Mouse (Mus musculus) embryonic facial prominence, embryonic 10.5 days (tissue): Measurements from ENCODE around the gene Myom3. TPM values are rescaled to one million over a fixed set of nuclear protein-coding genes. Genes with fewer than 3 reads are reported as not detected.

Source experiments
- DNase-seq: peaks from one replicate; pipeline ENCODE4 v3.0.0-alpha.2; 2017; ENCODE audit warnings: low spot score
- H3K27ac ChIP-seq: fragments of 300-500 bp; sonication (generic); replicated peaks from 2 replicates; pipeline ENCODE4 v1.5.1; 2016; ENCODE audit warnings: mild to moderate bottlenecking
- H3K27me3 ChIP-seq: fragments of 300-500 bp; sonication (generic); replicated peaks from 2 replicates; pipeline ENCODE4 v1.6.1; 2016; ENCODE audit warnings: low read depth, mild to moderate bottlenecking; ENCODE audit not compliant: poor library complexity, severe bottlenecking
- H3K36me3 ChIP-seq: fragments of 300-500 bp; sonication (generic); replicated peaks from 2 replicates; pipeline ENCODE4 v1.6.1; 2016; ENCODE audit warnings: mild to moderate bottlenecking, moderate library complexity
- H3K4me1 ChIP-seq: fragments of 300-500 bp; sonication (generic); 2 replicates; pipeline ENCODE4 v1.6.1; 2016
- H3K4me3 ChIP-seq: fragments of 300-500 bp; sonication (generic); 2 replicates; pipeline ENCODE4 v1.5.1; 2016; ENCODE audit warnings: mild to moderate bottlenecking, moderate library complexity
- H3K9me3 ChIP-seq: fragments of 300-500 bp; sonication (generic); 2 replicates; pipeline ENCODE4 v1.6.1; 2016; ENCODE audit warnings: mild to moderate bottlenecking
- WGBS: fragments of 180-500 bp; shearing (Covaris S2); methylation state at CpG from one replicate; pipeline ENCODE4 v1.1.7; 2016; 5-methylcytosine and 5-hydroxymethylcytosine counted together
- polyA plus RNA-seq: library from polyadenylated mRNA; unstranded; fragments of >200 nt; fragmentation: Nextera tagmentation; extraction: Ambion mirVana; gene quantifications from 2 replicates; pipeline ENCODE4 v1.2.1, GENCODE M21; 2016

Myom3 gene
- polyA plus RNA-seq, 1 experiment from 2014 or later = not detected

DNA sequence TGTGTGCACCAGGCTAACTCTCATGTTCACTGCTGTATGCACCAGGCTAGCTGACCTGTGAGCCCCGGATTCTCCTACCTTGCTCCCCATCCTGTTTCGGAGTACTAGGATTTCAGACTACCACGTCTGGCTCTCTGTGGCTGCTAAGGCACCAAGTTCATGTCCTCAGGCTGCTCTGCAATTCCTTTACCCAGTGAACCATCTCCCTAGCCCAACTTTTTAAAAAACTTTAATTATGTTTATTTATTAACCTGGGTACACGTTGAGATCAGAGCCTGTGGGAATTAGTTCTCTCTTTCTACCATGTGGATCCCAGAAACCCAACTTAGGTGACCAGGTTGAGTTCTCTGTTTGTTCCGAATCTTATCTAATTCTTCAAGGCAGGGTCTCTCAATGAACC lies 27.1 kb downstream of the Myom3 start:
- DNase-seq = no peak
- Histone ChIP-seq H3K9me3 (no peaks in the 10 kb centered on the region), H3K36me3 (no peaks in the 10 kb centered on the region), H3K27ac (no peak overlapping the region), H3K27me3 (0 out of 2 replicates have a peak, but pooled peaks cover 5% of the 10 kb centered on the region), H3K4me1 (peaks cover 11% of the 10 kb centered on the region; the same call in 1 of the 2 replicates), H3K4me3 (no peak overlapping the region)
- 82% methylated on average over 5 of the region's 5 CpGs for WGBS

DNA sequence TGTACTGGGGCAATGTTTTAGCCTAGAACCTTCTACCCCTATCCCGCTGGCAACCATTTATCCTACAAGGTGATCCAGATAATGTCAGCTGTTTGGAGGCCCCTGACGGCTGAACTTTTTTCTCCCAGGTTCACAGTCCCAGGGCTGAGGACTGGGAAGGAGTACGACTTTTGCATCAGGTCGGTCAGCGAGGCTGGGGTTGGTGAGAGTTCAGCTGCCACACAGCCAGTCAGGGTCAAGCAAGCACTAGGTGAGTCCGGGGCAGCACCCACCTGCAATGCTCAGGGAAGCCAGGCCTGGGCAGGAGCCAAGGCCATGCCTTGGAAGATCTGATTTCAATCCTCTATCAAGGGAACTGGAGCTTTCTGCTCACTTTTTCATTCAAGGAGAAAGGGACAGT lies 27.8 kb downstream of the Myom3 start:
- no peak overlapping the region for H3K4me3 ChIP-seq
- WGBS = 88% methylated on average over 6 of the region's 6 CpGs
- no peak for DNase-seq
- no peaks in the 10 kb centered on the region for H3K9me3 ChIP-seq
- peaks cover 11% of the 10 kb centered on the region; the same call in 1 of the 2 replicates for H3K4me1 ChIP-seq
- 0 out of 2 replicates have a peak, but pooled peaks cover 5% of the 10 kb centered on the region for H3K27me3 ChIP-seq
- no peaks in the 10 kb centered on the region for H3K36me3 ChIP-seq
- no peak overlapping the region for H3K27ac ChIP-seq

GRCm38 (mm10) chr4:135789135-135789534 lies 29.6 kb downstream of the Myom3 start:
- H3K36me3 ChIP-seq = no peaks in the 10 kb centered on the region
- no peaks in the 10 kb centered on the region; the same call in 1 of the 2 replicates for H3K9me3 ChIP-seq
- H3K4me1 ChIP-seq = peaks cover 11% of the 10 kb centered on the region; the same call in 1 of the 2 replicates
- 0 out of 2 replicates have a peak, but pooled peaks cover 5% of the 10 kb centered on the region for H3K27me3 ChIP-seq
- H3K4me3 ChIP-seq = no peak overlapping the region
- no peak overlapping the region for H3K27ac ChIP-seq
- DNase-seq = no peak
- WGBS = 73% methylated on average over 2 of the region's 2 CpGs

DNA sequence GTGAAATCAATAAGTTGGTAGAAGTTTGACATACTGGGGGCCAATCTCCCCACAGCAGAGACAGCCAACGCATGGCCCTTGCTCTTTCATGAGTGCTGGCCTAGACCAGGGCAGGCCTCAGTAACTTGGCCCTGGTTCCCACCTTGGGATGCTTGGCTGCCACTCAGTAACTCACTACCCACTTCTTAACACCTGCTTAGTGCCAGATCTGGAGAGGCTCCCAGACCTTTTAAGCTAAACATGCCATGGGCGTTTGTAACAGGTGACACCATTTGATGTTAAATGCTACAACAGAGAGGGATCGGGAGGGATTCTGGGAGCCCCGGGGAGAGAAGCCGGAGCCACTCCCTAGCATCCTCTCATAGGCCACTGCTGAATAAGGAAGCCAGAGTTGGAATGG lies 33.3 kb downstream of the Myom3 start:
- no peak overlapping the region for H3K27ac ChIP-seq
- no peaks in the 10 kb centered on the region; the same call in 1 of the 2 replicates for H3K27me3 ChIP-seq
- H3K4me3 ChIP-seq = no peak overlapping the region
- no peaks in the 10 kb centered on the region; the same call in 1 of the 2 replicates for H3K9me3 ChIP-seq
- 92% methylated on average over 5 of the region's 5 CpGs for WGBS
- no peaks in the 10 kb centered on the region for H3K36me3 ChIP-seq
- DNase-seq = no peak
- peaks cover 26% of the 10 kb centered on the region for H3K4me1 ChIP-seq

DNA sequence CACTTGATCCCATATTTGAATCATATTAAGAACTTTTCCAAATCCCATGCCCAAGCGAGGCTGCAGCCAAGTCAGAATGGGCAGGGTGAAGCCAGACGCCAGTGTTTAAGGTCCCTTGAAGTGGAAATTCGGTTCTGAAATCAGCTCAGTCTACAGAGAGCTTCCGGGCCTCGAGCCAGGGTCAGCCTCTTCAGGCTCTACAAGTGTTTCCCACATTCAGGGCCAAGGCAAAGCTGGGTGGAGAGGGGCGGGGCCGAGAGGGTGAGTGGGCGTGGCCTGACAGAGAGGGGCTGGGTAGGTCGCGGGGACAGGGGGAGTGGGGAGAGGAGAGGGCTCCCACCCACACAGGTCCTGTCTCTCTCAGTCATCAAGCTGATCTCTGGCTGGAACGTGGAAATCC lies 38.4 kb downstream of the Myom3 start:
- WGBS = 32% methylated on average over 11 of the region's 11 CpGs
- peaks cover 4% of the 10 kb centered on the region; the same call in 1 of the 2 replicates for H3K27me3 ChIP-seq
- H3K27ac ChIP-seq = 0 out of 2 replicates have a peak overlapping the region, but pooled peaks have one; percentile 19
- H3K4me3 ChIP-seq = no peak overlapping the region
- peaks cover 29% of the 10 kb centered on the region for H3K4me1 ChIP-seq
- DNase-seq = peak; percentile 40
- no peaks in the 10 kb centered on the region for H3K9me3 ChIP-seq
- no peaks in the 10 kb centered on the region for H3K36me3 ChIP-seq

GRCm38 (mm10) chr4:135801543-135801942 lies 42.0 kb downstream of the Myom3 start:
- Histone ChIP-seq H3K9me3 (no peaks in the 10 kb centered on the region), H3K36me3 (no peaks in the 10 kb centered on the region), H3K4me1 (peaks cover 21% of the 10 kb centered on the region), H3K4me3 (no peak overlapping the region), H3K27ac (no peak overlapping the region), H3K27me3 (peaks cover 4% of the 10 kb centered on the region; the same call in 1 of the 2 replicates)
- WGBS = 24% methylated on average over 8 of the region's 8 CpGs
- DNase-seq = peak; percentile 90

DNA sequence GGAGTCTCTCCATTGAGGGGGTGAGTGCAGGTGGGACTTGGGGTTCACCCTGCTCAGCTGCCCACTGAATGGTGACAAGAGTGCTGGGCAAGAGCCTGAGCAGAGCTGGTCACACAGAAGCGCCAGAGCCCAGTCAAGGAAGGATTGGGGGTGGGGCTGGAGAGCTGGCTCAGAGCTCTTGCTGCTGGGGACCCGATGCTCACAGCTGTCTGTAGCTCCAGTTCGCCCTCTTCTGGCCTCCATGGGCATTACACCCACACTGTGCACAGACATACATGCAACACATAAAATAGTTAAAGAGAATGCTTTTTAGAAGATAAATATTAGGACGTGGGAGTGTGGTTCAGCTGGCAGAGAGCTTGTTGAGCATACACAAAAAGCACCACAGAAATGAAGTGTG lies 43.8 kb downstream of the Myom3 start:
- Histone ChIP-seq H3K27me3 (0 out of 2 replicates have a peak, but pooled peaks cover 4% of the 10 kb centered on the region), H3K4me1 (peaks cover 9% of the 10 kb centered on the region), H3K27ac (no peak overlapping the region), H3K9me3 (0 out of 2 replicates have a peak, but pooled peaks cover 2% of the 10 kb centered on the region), H3K36me3 (no peaks in the 10 kb centered on the region), H3K4me3 (no peak overlapping the region)
- peak; percentile 41 for DNase-seq
- 60% methylated on average over 4 of the region's 4 CpGs for WGBS

DNA sequence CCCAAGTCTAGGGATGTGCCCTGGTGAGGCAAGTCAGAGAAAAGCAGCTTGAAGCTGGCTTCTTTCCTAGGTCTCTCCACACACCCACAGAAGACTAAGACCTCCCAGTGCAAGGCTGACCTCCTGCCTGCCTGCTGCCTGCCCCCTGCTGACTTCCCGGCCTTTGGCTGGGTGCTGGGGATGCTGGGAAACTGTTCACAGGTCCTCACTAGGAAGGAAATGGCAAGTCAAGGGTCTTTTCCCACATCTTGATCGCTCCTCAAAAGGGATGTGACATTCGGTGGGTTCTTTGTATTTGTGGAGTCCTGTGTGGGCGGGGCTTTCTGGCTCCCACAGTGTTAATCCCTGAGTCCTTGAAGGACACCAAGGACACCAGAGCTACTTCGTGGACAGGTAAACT lies 44.7 kb downstream of the Myom3 start:
- DNase-seq = no peak
- 84% methylated on average over 5 of the region's 5 CpGs for WGBS
- 0 out of 2 replicates have a peak, but pooled peaks cover 3% of the 10 kb centered on the region for H3K9me3 ChIP-seq
- peaks cover 6% of the 10 kb centered on the region for H3K4me1 ChIP-seq
- H3K36me3 ChIP-seq = no peaks in the 10 kb centered on the region
- H3K27ac ChIP-seq = no peak overlapping the region
- no peak overlapping the region for H3K4me3 ChIP-seq
- H3K27me3 ChIP-seq = 0 out of 2 replicates have a peak, but pooled peaks cover 2% of the 10 kb centered on the region

DNA sequence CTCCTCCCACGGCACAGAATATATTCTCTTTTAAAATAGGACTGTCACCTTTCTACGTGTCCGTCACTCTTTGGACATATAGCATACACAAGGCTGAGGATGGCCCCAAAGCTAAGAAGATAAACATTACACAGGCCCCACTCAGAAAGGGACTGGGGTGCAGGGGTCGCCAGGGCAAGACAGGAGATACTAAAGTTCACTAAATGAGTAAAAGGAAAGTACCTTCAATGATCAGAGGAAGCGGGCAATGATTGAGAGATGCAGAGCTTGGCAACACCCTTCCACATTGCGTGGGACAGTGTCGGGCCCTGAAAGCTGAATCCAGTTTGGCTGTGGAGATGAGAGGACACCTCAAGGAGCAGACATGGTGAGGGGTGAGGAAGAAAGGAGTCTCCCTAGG lies 55.4 kb downstream of the Myom3 start:
- H3K27ac ChIP-seq = no peak overlapping the region
- H3K4me1 ChIP-seq = peaks cover 13% of the 10 kb centered on the region
- DNase-seq = no peak
- H3K27me3 ChIP-seq = no peaks in the 10 kb centered on the region
- WGBS = 82% methylated on average over 7 of the region's 7 CpGs
- H3K9me3 ChIP-seq = peaks cover 3% of the 10 kb centered on the region; the same call in 1 of the 2 replicates
- no peaks in the 10 kb centered on the region for H3K36me3 ChIP-seq
- no peak overlapping the region for H3K4me3 ChIP-seq

DNA sequence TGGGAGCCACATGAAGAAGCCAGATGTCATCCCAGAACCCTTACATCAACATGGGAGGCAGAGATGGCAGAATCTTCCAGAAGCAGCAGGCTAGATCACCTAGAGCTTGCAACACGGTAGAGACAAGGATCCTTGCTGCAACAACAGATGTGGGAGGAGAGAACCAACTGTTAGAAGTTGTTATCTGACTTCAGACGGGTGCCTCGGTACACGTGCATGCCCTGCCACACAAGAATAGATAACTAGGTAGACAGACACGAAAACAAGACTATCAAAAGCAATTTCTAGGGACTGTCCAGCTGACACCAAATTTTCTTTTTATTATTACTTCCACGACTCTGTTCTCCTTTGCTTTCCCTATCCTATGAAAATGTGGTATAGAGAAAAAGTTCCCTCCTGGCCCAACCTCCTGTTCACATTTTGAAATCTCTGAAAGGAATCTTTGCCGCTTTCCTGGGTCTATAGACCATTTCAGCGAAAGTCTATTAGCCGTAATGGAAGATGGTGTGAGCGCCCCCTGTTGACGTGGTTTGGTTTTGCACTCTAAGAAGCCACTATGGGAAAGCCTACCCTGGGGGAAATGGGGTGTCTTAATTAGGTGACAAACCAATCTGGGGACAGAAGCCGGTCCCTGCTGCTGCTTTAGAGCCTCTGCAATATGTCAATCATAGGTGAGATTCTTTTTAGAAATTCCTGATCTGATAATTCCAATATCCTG lies 57.5 kb downstream of the Myom3 start:
- Histone ChIP-seq H3K36me3 (no peaks in the 10 kb centered on the region), H3K4me1 (peaks cover 4% of the 10 kb centered on the region; the same call in 1 of the 2 replicates), H3K4me3 (no peak overlapping the region), H3K27ac (no peak overlapping the region), H3K27me3 (no peaks in the 10 kb centered on the region), H3K9me3 (peaks cover 3% of the 10 kb centered on the region; the same call in 1 of the 2 replicates)
- 44% methylated on average over 12 of the region's 12 CpGs for WGBS
- DNase-seq = peak; percentile 41

GRCm38 (mm10) chr4:135818366-135818765 lies 58.9 kb downstream of the Myom3 start:
- Histone ChIP-seq H3K4me3 (no peak overlapping the region), H3K36me3 (no peaks in the 10 kb centered on the region), H3K27ac (no peak overlapping the region), H3K4me1 (peaks cover 4% of the 10 kb centered on the region; the same call in 1 of the 2 replicates), H3K27me3 (no peaks in the 10 kb centered on the region), H3K9me3 (no peaks in the 10 kb centered on the region)
- 84% methylated on average over 3 of the region's 3 CpGs for WGBS
- DNase-seq = no peak

DNA sequence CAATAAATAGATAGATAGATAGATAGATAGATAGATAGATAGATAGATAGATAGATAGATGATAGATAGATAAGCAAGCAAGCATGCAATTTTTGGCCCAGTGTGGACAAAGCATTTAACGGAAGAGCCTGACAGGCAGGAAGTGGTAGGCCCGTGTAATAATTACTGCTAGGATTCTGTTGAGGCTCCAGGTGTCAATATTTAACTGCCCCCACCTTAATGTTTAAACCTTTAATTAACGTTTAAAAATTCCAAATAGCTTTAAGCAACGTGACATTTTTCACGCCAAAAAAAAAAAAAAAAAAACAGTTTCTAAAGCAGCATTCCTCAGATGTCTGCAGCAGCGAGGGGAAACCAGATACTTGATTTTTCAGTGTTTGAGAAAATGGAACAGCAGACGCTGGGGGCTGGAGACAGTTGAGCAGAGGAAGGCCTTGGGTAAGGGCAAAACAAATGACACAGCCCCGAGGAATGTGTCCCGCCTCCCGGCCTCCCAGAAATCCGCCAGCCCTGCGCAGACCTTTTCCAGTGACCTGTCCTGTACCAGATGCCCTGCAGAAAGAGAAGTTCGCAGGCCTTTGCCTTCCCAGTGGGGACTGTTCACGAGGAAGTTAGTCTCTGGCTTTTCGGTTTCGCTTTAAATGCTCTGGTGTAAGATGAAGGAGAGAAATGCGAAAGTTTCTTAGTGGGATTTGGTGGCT lies 60.5 kb downstream of the Myom3 start:
- peaks cover 4% of the 10 kb centered on the region for H3K4me1 ChIP-seq
- no peak overlapping the region for H3K4me3 ChIP-seq
- 64% methylated on average over 17 of the region's 17 CpGs for WGBS
- no peaks in the 10 kb centered on the region for H3K27me3 ChIP-seq
- peak; percentile 64 for DNase-seq
- no peaks in the 10 kb centered on the region for H3K9me3 ChIP-seq
- no peaks in the 10 kb centered on the region for H3K36me3 ChIP-seq
- H3K27ac ChIP-seq = peak overlapping the region; percentile 35; the same call in 1 of the 2 replicates
